7 mouse cellular contexts compared by ENCODE assay signal in genomic region chr5:117111774-117112112, GRCm38 (mm10).
"Had no signal": no experiment of that assay in that cellular context is flagged by ENCODE, and none has a peak within 500 bp of the region (broad histone marks: within the 10 kb centered on the region; RNA-seq: fewer than 3 reads in every experiment).

No protein-coding gene starts in this region.

- ATAC-seq: intestine, postnatal 0 days; lung, postnatal 0 days had no signal

- DNase-seq: left cerebral cortex, postnatal 4 days; lung, adult 18-20 months; lung, postnatal 36 days; midbrain, embryonic 14.5 days; right cerebral cortex, postnatal 14 days had no signal
